Mouse (Mus musculus): ENCODE data around the gene Esm1.

The Esm1 gene

DNA sequence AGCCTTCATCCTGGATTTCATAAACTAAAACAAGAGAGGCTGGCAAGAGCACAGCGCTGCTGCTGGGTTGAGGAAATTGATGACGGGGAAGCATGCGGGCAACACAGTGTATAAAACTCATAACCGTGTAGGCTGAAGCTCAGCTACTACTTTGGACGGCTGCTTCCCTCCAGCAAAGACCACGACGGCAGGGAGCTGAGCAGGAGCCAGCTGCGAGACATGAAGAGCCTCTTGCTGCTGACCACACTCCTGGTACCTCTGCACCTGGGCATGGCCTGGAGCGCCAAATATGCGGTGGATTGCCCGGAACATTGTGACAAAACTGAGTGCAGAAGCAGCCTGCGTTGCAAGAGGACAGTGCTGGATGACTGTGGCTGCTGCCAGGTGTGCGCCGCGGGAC, at the start of gene Esm1:
TSS of gene Esm1 (plus strand) at position 36 of the 400 bp plus-strand sequence.
- no peak for DNase-seq

DNA sequence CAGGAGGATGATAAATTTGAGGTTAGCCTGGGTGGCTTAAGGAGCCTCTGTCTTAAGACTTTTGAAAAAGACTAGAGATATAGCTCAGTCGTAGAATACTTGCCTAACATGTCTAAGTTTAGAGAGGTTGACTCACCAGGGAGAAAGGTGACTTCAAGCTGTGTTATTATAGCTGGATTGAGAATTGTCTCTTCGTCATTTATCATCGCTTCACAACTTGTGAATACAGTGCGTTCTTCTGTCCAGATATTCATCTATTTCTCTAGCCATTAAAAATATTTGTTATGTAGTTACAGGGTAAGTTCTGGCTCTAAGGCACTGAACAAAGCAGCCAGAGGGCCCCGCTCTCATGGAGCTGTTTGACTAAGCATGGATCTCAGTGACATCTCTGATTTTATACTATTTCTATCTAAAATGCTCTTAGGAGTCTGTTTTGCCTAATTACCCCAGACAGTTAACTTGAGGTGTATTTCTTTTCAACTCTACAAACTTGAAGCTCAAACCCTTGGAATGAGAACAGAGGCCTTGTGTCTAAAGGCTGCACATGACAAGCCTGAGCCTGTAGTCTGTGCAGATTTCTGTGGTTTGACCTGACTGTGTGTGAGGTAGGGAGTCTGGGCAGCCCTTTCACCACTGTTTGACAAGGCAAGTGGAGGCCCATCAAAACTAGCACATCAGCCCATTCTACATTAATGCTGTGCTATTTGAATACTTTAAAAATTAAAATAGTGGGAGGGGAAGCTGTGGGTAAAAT, 45.0 kb upstream of the Esm1 start:
- DNase-seq = no peak

DNA sequence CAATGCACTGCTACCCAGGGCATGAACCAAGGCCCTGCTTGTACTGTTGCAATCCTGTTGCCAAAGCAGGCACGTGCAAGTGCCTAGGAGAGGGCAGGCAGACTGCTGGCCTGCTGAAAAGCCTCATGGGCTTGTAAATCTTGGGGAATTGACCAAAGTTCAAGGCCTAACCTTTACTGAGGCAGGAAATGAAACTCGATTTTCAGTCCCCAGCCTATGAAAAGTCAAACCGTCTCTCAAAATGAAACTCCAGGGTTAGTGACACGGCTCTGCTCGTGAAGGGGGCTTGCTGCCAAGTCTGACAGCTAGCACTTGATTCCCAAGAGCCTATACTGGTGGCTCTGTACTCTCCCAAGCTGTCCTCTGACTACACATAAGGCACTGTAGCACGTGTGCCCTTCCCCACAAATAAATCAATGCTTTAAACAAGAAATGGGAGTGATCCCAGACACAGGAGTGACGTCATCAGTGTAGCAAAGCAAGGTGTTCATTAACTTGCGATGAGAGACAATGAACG, 41.4 kb upstream of the Esm1 start:
- DNase-seq = no peak

DNA sequence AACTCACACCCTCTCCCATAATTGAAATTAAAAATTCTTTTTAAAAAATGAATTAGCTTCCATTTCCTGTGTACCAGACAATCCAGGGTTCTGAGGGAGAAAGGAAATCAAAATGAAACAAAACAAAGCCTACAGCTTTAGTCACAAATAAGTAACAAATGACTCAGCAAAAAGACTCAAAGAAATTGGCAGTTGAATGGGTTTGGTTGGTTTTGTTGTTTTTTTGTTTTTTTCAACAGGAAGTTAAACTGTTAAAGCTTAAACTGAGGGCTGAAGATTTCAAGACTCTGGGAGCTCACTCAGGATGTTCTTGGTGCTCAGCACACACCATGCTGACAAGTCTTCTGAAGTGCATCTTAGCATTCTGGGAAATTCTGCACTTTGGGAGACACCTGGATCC, 39.2 kb upstream of the Esm1 start:
- no peak for DNase-seq

DNA sequence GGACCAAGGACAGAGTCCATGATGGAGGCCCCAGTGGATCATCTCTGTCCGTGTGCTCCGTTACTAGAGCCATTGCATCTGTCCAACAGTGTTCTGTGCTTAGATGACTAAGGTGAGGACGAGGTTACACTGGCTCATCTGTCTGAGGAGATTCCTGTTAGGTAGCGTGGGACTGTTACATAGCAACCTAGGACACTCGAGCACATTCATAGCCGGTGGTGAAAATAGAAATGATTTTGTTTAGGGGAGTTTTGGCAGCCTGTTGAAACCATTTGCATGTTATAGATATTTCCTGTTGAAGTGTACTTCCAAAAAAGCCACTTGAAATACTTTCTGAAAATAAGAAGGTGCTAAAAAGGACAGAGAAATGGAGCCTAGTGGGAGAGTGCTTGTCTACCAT, 35.3 kb upstream of the Esm1 start:
- DNase-seq = no peak

DNA sequence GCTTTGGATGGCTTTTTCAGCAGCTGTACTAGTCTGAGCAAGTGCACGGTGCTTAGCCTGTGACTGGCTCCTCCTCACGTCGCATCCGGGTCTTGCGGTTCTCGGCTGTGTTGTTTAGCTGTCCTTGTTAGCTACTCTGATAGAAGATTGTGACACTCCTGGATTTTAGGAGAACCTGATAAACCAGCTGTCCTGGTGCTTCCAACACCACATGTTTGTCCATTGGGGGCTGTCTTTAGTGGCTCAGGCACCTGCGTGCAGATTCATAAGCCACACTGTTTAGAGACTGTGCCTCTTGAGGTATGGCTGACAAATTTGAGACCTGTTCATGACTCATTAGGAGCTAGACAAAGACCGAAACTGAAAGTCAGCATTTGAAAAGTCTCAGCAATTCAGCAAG, 26.1 kb upstream of the Esm1 start:
- DNase-seq = no peak

DNA sequence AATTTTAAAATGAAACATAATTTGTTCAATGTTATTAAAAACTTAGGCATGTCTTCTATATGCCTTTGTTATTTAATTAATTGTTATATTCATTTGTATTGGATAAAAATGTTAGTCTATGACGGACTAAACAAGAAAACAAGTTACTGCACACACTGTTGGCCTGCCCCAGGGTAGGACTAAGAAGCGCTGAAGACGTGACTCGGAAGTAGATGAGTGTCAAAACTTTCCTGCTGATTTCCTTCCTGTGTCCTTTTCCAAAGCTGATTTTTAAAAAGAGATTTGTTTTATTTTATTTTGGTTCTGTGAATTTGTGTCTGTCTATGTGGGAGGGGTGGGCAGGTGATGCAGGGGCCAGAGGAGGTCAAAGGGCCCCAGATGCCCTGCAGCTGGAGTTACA, 25.7 kb upstream of the Esm1 start:
- no peak for DNase-seq

DNA sequence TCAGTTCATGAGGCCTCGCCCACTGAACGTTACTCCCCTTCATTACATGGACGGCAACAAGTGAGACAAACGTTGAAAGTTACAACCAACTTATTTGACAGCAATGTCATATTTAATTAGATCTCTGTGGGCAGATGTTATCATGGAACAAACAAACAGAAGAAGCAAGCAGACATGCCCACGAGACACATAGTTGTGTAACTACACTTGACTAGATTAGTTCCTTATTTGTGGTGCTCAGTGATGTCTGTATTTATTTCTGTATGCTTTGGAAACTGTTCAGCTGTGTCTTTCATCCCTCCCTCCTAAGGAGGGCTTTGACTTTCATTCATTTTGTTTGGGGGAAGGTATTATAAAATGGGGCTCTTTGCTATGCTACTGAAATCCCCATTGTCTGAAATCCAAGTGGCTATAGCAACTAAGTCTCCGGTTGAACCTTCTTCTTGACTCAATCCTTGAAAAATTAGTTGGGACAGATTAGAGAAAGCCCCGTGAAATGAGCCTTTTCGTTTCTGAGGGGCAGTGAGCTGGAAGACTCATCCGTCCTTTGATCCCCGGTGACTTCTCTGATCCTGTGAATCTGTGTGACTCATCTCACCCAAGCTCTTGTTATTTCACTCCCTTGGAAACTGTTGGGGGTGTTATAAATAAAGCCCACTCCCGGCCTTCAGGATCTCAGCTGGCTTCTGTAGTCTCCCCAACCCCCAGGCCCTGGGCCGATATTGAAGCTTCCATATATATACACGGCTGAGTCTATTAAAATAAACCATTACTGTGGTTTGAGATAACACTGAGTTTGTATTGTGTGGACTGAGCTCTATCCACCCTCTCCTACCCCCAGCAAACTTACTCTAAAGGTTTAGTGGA, 12.4 kb upstream of the Esm1 start:
- DNase-seq = no peak

DNA sequence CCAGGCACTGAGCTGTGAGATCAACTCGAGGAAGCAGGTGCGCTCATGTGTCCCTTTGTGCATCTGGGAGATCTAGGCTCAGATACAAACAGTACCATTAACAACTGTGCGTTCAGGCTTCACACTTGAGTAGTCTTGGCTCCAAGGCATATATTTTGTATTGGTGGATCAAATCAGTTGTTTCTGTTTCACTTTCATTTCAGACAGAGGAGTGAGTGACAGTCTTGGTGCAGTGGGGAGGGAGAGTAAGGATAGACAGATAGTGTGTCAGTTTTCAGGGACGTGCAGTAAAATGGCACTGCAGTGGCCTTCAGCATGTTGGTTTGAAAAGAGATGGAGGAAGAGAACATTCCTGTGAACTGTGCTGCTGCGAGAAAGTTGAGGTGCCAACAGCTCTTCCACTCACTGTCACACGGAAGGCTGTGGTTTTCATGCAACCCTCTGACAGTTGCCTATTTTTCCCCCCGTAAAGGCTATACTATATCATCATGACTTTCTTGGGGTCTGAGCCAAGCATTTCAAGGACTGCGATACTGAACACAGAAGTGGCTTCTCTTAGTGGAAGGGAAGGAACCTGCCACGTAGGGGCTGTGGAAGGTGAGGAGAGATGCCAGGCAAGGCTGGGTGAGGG, 11.5 kb upstream of the Esm1 start:
- no peak for DNase-seq

DNA sequence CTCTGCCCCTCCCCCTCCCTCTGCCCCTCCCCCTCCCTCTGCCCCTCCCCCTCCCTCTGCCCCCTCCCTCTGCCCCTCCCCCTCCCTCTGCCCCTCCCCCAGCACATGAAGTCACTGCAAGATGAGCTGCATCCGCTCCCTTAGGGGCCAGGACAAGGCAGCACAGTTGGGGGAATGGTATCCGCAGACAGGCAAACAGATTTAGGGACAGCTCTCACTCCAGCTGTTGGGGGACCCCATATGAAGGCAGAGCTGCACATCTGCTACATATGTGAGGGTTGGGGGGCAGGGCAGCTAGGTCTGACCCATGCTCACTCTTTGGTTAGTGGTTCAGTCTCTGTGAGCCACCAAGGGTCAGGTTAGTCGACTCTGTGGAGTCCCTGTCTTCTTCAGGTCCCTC, 10.1 kb upstream of the Esm1 start:
- DNase-seq = no peak

DNA sequence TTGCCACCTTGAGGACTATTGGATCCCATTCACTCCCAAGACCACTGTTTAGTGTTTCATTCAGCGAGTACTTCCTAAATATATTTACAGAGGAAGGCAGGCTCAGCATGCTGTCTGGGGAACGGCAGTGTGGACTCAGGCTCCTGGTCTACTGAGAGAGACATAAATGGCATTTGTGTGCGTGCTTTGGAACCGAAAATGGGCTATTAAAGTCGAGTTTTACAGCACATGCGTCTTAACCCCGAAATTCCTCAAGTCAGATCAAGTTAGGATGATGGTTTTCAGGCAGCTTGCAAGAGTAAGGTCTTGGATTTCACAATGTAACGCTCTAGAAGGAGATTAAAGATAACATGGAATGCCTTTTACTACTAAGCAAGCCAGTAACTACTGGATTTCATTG, 8.7 kb upstream of the Esm1 start:
- DNase-seq = no peak

DNA sequence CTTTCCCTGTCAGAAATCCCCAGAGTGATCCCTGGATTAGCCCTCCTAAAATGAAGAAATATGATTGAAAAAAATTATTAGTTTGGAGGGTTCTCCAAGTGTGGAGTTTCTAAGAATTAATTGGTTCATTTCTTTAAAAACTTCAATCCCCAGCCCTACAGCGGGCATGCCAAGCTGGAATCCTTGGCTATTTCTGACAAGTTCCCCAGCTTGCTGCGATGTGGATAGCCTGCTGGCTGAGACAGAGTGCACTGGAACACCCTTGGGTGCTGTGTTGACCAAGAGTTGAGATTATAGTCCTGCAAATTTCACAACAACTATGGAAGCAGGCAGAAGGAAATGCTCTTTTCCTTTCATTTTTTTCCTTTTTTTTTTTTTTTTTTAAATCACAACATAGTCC, 7.8 kb upstream of the Esm1 start:
- no peak for DNase-seq

DNA sequence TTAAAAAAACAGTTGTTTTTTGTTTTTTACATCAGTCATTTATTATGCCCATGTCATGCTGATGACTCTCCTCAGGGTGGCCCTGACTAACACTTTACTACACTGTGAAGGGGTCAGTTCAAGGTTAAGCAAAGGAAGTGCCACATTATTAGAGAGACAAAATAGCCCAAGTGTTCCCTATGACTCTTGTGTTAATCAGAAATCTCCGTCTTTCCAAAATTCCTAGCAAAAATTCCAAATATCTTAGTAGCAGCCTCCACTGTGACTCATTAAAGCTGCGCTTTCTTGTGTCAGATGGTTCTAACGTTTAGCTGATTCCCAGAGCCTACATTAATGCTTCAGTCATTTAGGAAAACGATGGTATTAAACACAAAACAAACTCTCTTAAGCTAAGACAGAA, 7.3 kb upstream of the Esm1 start:
- no peak for DNase-seq

DNA sequence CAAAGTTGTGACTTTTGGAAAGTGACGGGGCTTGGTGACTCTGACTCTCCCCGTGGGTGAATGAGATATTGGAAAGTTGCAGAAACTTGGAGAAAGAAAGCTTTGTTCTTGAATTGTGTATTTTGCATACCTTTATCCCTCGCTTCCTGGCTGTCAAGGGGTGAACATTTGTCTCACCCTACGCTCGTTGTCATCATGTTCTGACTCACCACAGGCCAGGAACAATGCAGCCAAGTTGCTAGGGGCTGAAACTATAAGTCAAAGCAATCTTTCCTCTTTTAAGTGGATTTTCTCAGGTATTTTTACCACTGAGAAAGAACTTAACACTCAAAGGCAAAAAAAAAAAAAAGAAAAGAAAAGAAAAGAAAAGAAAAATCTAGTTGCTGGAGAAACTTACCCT, 6.3 kb upstream of the Esm1 start:
- DNase-seq = no peak

DNA sequence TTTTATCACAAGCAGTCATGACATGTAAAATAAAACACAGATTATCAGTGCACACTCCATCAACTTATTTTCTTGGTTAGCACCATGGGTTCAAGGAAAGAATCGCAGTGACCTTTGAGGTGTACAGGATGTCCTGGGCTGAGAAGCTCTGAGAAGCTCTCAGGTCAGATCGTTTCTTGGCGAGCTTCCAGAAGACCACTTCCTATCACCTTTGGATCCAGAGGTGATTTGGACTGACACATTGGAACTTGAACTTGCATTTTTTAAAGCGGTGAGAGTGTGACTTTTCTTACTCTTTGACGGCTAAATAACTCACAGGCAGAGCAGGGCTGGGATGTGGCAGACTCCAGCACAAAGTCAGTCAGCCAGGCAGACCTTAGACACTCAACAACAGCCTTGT, 4.1 kb upstream of the Esm1 start:
- DNase-seq = no peak

DNA sequence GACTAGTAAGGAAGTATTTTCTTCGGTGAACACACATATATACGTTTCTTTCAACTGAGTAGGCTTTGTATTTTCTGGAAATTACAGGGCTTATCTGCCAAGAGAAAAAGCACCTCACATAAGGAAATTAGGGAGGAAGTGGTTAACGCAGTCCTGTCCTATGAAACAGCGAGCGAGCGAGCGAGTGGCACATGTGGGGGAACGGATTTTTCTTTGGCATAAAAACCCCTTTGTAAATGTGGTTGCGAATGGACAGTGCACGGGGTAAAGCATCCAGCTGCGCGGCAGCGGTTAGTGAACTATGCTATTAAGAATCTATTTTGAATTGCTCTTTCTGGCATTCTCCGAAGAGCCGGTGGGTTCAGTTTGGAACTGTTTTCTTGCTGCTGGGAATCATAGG, 1.9 kb downstream of the Esm1 start:
- no peak for DNase-seq

DNA sequence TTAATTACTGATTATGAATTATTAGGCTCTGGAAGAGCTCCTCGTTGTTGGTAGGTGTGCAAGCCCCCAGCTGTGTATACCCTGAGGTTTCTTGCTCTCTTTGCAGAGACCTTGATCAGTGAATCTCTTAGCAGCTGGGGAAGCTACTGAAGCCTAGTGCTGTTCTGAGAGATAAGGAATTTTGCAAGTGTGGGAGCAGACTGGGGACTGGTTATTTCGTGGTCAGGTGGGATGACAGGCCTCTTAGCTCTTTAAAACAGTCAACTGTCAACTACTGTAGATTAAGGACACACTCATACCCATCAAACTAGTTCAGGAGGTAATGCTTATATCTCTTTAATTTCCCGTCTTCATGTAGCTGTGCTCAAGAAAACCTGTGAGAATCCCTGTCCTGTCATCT, 2.9 kb downstream of the Esm1 start:
- DNase-seq = no peak

DNA sequence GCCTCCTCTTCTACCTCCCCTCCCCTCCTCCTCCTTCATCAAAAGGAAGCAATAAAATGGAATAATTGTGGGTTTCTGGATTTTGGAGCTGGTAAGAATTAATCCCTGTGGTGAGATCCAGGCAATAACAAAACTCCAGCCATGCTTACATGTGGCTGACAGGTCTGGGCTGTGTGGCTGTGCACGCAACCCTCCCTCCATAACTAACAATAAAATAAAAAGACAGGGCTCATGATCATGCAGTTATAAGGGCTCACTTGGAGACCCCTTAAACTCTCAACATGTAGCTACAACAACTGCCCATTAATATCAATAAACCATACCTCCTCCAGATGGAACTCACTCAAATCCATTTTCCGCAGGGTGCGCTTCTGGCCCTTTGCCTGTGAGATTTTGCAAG, 4.4 kb downstream of the Esm1 start:
- no peak for DNase-seq

DNA sequence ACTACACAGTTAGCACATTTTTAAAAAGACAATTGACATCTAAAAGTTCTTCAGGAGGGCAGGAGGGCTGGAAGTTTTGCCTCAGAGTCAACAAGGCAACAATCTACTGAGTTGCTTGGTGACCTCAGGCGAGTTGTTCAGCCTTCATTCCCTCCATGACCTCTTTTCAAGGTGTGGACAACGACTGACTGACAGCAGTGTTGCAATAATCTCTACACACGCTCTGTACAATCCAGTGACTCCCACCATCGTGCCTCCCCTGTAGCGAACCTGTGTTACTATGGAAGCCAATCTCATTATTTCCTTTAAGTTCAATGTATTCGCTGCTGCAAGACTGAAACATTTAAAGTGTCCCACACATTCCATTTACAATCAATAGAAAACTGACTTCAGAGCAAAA, 12.4 kb downstream of the Esm1 start:
- no peak for DNase-seq

DNA sequence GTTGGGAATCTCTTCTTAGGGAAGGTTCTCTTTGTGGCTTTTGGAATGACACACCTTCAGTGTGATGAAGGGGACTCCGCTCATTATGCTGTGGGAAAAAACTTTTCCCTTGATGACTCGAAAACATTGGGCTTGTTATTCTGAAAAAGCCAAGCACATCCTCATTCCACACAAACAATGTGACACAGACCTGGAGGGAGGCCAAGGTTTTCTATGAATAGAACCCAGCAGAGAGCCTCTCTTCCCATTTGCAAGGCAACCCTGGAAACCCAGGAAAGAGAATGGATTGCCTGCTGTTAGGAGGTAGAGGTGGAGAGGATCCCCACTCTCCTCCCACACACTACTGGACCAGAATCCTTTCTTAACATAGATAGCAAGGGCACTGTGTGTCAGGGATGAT, 14.6 kb downstream of the Esm1 start:
- DNase-seq = no peak

DNA sequence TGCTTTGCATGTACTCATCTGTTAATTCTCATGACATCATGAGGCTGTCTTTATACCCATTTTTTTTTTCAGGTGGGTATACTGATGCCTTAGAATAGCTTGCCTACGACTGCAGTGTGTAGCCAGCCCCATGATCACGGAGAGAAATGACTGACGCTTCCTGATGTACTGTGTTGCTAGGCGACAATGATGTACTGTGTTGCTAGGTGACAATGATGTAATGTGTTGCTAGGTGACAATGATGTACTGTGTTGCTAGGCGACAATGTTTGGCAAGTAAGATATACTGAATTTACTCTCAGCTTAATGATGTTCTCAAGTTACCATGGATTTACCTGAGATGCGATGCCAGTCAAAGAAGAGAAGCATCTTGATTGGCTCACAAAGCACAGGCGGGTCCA, 16.4 kb downstream of the Esm1 start, which contains the start of gene Gzmk:
TSS of gene Gzmk (minus strand) at position 98 of the 400 bp plus-strand sequence.
- DNase-seq = no peak

DNA sequence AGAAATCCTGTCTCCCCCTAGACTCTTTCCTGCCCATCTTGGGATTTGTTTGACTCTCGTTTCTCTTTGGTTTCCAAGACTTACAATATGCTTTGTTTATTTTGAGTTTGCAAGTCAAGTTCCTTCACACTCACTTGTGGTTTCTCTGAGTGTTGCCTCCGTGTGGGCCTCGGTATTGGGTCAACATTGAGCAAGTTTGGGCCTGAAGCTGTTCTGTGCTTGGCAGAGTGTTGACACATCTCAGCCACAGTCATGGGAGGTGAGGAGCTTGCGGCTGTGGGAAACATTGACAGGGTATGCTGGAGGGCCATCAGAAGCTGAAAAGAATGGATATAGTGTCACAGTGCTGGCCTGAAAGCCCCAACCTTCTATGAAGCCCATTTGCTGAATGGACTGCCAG, 17.6 kb downstream of the Esm1 start:
- no peak for DNase-seq

DNA sequence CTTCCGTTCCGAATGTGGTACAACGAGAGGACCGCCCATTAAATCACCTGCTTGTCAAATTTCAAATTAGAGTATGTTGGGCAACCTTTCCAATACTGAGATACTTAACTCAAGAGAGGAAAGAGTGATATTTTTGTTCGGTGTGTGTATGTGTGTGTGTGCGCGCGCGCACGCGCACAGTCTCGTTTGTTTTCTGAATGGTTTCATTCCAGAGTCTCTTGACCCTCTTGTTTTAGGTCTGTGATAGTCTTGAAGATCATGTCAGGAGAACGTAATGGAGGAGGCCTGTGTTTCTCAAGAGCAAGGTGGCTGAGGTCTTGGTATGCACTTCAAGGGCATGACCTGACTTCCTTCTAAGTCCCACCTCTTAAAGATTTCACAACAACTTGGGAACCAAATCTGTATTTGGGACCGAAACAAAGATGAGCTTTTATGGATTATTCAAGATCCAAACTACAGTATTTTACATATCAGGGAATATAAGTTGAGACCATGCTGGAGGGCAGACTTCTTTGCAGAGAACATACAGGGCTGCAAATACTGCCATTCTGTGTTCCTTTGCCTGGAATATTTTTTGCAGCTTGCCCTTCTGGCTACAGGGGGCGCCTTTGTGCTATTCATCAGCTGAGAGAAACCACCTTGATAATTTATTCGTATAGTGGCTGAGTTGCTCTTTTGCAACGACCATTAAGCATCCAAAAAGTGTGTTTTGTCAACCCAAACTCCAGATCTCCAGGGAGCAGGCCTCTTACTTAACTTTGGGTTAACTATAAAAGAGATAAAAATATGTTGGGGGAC, 18.4 kb downstream of the Esm1 start:
- DNase-seq = no peak

All from cerebellum, adult 18-20 months (tissue).